Mouse (Mus musculus) gastrocnemius, postnatal 10 days (tissue): ENCODE data around the gene Prokr2. TPM values are rescaled to one million over a fixed set of nuclear protein-coding genes. Genes with fewer than 3 reads are reported as not detected.

Source experiments
- DNase-seq: peaks from one replicate; pipeline ENCODE4 v3.0.0; 2021; ENCODE audit warnings: mixed read lengths
- long read RNA-seq, 2 experiments: library from polyadenylated mRNA; stranded (forward); transcript quantifications; one replicate each; pipeline ENCODE4 v2.0.0; 2021
- total RNA-seq, 2 experiments: library from RNA; stranded (reverse); gene quantifications; 2 replicates each; pipeline ENCODE4 v1.2.3; 2021

The Prokr2 gene
- total RNA-seq = not detected
- long read RNA-seq, experiment 1 = 0 reads
- long read RNA-seq, experiment 2 = 0 reads

DNA sequence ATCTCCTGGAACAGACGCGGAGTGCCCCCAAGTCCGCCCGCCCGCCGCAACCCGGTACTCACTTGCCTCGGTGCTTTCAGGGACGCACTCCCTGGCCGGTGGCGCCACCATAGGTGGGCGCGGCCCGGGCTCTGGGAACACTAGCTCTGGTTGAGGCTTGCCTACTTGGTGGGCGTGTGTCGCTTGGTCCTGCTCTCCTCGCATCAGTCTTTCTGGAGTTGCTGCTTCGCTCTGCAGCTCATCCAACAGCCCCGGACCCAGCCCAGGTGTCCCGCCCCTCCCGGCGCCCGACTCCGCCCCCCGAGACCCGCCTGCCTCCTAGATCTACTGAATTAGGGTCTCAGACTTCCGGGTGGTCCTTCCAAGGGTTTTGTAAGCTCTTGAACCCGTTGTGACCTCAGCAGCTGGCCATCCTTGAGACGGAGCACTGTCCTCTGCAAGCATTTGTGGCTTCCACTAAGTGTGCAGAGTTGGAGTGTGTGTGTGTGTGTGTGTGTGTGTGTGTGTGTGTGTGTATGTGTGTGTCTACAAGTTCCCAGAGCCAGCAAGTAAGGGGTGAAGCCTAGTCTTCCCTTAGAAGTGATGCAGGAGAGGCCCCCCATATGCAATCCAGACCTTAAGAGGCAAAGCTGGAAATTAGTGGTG, at the start of gene Prokr2:
TSS of gene Prokr2 (minus strand) at position 254 of the 645 bp plus-strand sequence.
- DNase-seq = peak; percentile 23

DNA sequence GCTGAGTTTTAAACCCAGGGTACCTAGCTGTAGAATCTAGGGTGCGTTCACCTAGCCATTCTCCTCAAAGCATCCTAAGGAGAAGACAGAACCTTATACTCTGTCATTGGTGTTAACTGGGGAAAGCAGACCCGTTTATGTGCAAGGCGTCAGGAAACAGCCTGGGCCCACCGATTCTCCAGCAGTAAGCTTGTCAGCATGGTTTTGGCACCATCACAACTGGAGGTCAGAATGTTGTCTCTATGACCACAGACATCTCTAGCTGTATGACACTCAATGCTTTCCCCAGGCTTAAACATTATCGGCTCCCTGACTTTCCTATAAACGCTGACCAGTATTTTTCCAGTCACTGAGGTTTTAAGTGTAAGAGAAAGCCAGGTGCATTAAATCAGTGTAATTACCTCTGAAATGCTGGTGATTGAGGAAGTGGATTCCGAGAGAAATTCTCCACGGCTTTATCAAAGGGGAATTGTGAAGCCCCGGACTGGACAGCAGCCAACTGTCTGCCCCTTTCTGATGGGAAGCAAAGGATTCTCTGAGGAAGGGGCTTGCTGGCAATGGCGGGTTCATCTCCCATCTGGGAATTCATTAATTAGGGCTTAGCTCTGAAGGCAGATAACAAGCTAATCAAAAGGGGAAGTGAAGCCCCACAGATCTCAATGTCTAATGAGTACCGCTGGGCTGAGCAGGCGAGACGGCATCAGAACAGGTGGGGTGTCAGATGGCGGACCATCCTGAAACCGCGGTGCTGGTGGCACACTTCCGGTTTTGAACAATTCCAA, 42.1 kb upstream of the Prokr2 start:
- no peak for DNase-seq

DNA sequence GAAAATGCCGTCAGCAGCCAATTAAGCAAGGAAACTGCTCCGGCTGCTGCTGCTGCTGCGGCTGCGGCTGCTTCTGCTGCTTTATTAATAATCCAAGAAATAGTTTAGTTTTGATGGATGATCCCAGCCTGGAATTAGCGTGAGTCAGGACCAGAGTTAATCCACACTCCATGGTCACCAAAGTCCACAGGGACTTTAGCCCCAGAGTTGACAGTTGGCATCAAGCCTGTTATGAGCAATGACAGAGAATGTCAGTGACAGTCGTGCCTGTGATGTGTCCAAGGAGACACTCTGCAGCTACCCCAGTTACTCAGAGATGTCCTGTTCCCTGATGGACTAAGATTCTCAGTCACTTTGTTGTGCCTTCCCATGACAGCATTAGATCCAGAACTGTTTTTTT, 40.3 kb upstream of the Prokr2 start:
- DNase-seq = no peak

DNA sequence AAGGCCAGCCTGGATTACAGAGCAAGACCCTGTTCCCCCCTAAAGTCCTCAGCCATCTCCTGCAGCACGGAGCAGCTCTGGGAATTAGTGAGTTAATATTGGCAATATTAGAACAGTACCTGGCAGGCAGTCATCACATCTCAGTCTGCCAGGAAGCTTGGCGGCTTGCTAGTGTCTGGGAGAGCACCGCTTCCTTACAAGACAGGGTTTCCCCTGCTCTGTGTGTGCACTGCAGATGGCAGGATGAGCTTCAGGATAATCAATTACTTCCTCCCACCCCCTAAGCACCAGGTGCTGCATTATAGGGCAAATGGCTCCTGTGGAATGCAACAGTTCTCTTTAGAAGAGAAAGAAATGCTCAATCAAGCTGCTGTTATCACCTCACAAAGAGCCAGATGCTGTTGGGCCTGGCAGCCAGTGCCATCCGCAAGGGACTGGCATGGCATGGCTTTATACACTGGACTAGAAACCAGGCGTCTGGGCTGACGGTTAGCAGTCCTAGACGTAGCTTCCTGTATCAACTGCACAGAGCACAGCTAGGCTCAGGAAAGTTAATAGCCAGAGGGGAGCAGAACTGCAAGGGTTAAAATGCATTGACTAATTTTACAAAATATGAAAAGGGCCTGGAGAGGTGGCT, 38.3 kb upstream of the Prokr2 start:
- no peak for DNase-seq

DNA sequence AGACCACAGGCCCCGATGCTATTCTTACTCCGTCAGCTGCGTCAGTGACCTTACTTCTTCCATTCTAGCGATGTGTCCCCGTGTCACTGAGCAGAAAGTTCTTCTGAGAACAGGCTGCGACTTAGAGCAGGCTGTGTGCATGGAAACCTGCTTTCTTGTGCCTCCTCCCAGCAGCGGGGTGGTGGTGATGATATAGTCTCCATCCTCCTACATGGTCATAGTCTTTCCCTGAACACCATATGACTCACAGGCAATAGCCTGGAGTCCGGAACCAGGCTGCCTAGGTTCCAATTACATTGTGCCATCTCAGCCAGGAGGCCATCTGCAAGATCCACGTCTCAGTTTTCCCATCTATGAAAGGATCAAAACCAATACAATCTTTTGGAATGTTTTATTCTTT, 37.6 kb upstream of the Prokr2 start:
- no peak for DNase-seq

DNA sequence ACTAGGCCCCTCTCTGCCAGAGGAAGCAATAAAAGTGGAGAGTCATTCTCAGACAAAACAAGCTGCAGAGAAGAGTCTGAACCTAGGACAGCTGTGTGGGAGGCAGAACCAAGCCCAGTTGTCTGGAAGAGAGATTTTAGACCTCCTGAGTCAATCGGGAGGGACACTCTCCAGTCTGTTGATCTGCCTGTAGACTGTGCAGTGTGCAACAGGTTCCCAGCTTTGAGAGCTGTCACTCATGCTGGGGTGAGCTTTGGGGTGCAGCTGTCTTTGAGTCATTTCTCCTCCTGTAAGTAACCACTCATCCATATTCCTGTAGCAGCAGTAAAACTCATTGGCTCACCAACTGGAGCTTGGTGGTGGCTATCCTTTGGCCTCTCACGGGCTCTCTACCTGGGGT, 33.2 kb upstream of the Prokr2 start:
- no peak for DNase-seq

DNA sequence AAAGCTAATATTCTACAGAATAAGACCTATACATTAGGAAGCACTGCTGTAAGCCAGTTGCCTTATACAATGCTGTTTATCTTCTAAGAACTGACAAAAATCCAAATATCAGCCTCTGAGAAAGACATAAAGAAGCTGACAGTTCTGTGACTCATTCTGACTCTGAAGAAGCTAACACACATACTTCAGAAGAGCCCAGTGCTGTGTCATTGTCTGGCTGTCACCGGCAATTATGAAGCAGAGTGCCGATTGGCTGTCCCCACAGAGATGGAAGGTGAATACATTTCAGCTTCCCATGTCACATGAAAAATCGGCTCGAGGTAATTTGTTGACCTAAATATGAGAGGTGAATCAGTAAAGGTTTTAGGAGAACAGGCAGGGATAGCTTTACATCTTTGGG, 24.9 kb upstream of the Prokr2 start:
- no peak for DNase-seq

DNA sequence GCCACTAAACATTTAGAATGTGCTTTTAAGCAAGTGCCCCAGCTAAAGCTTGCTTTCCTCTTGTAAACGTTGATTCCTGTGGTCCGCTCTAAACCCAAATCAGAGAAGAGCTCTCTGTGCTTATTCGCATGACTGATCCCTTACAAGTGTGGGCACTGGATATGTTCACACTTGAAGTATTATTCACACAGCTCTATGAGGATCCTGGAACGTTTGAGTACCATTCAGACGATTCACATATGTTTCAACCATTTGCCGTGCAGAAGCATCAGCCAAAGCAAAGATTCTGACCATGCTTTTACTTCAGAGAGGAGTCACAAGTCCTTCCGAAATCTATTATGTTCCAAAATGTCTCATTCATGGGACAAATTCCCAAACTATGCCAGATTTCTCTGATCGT, 12.9 kb upstream of the Prokr2 start:
- no peak for DNase-seq

DNA sequence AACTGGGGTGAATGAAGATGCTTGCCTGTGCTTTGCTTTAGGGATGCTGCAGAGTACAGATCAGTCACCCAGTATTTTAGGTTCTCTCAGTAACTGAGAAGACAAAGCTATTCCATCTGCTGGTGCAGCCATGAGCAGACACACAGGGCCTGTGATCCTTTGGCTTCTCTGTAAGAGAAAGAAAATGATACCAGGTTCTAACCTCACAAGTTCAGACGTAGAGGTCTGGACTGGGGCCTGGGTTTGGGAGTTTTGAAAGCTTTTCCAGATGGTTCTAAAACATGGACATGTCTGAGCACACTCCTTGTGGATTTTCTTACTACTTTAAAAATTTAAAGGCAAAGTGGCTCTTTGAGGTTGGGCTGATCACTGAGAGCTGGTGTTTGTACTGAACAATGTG, 10.5 kb upstream of the Prokr2 start:
- DNase-seq = no peak

DNA sequence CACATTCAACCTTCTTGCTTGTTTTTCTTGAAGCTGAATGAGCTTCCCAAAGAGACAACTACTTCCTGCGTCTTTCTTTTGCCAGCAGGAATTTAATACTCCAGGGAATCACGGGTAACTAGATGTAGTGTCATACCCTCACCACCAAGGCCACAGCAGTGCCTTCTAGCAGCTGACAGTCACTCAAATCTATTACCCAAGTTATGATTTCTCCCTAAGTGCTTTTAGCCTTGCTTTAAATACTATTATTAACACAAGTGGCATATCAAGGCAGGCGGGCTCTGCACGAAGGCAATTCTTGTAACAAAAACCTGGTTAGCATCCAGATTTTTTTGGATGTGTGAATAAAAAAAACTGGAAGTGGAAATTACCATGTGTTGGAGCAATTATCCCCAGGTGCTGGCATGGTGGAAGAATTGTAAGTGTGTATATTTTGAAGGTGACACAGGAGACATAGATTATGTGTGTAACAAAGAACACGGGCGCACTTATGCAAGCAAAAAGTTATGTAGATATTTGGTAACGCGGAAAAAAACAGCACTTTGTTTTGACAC, 5.4 kb upstream of the Prokr2 start:
- no peak for DNase-seq

DNA sequence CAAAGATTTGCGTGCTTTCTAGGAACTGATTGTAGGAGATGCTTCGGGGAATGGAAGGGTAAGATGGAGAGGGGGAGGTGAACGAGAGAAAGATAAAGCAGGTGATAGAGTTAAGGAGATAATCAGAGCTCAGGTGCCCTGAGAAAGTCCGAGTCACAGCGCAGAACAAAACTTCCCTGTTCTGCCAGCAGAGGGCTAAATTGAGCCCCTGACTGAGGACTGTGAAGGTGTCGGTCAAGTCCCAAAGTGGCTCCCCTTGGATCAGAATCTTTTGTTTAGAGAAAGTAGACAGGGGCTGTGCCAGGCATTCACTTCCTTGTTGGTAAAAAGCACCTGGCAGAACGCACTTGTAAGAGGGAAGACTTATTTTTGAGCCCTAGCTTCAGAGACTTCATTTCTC, 4.3 kb upstream of the Prokr2 start:
- peak; percentile 13 for DNase-seq

DNA sequence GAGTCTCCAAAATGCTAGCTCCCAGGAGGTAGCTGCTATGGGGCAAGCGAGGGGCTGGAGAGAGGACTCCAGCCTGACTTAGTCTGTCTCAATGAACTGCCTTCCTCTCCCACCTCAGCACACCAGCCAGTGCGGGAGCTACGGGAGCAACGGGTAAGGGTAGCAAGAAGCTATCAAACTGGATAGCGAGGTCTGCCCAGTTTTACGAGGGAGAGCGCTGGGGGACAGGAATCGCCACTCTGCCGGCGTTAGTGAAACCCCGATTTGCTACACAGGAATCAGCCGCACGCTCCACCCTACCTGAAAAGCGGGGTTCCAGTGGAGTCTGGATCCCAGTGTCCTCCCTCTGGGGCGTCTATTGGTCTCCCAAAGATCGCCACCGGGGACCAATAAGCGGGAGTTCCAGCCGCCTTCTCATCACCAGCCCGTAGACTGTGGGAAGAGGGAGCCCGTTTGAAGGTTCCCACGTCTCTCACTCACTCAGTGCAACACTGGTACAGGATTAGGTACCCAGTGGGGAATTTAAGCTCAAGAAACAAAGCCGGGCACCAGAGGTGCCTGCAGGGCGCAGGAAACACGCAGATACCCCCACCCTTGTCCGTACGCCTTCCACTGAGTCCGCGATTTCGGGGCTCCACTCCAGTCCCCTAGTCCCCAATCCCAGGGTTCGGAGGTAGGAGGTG, 595 bp downstream of the Prokr2 start:
- no peak for DNase-seq

DNA sequence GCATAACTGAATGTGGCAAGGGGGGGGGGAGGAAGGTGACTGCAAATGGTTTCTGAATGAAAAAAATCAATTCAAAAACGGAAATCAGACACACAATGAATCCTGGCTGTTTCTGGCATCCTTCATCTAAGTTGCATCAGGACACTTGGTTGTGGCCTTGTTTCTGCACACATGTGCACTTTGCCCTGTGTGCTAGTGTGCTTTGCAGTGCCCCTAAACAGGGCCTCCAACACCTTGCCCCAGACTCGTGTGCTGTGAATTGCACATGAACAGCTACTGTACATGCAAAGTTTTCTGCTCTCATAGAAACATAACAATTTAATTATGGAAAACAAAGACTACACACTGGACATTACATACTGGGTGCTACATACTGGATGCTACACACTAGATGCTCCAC, 2.9 kb downstream of the Prokr2 start:
- DNase-seq = no peak

DNA sequence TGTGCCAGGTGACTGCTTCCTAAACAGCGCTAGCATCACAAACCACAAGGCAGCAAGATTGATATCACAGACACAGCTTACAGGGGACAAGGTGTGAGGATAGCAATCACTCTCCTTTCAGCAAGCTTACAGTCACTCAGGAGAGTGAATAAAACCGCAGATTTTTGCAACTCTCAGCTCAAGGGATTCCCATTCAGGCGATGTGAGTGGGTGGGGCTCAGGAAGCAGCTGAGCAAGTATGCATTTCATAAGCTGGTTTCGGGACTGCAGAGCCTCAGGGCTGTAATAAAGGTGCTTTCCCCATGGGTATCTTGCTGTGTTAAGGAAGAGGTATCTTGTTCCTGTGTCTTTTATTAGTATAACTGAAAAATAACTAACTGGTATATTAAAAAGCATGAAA, 5.6 kb downstream of the Prokr2 start:
- DNase-seq = no peak

DNA sequence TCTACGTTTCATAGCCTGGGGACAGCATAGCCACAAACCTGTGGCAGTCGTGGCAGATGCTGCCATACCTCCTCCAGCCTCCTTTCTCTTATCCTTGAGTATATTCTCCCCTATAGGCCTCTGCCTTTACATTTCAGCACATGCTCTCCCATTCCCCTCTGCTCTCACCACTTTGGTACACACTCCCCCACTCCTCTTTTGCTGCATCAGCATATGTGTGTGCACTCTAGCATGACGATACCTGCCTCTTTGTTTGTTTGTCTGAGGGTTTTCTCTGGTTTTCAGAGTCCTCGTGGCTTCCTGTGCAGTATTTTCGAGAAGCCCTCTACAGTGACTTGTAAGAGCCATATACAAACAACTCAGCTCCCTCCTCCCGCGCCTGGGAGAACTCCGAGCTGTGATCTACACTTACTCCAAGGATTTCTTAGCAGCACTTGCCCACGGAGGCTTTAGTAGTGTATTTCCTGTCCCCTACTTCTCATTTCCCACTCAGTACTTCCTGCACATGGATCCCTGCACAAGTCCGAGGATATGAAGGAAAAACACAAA, 6.6 kb downstream of the Prokr2 start:
- no peak for DNase-seq

DNA sequence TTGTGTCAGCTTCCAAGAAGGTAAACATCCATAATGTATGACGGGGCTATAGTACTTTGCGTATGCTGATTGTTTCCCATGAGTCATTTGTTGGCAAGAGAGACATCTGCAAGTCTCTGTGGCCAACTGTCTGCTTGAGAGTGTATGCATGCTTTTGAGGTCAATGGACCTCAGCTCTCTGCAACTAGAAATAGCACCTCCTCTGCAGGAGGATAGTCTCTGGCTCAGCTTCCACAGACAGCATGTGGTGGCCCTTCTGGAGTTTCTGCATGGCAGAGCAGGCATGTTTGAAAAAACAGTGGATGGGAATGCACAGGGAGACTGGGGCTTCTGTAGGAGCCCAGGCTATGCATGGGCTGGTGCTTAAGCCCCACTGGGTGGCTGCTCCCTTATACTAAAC, 7.8 kb downstream of the Prokr2 start:
- DNase-seq = no peak

DNA sequence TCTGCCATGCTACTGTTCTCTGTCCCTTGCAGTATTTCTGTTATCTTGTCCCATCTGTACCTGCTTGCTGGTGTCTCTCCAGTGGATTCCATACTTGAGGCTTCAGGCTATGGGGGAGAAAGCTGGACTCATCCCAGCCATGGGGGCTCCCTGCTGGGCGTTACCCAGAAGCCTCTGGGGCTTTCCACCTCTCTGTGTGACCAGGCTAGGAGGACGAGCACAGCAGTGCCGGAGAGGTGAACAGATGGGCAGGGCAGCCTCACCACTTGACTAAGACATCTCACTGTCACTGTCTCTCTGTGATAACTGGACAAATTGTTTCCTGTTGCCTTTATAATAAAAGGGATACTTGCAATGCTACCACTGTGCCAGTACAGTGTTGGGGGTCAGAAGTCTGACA, 9.5 kb downstream of the Prokr2 start:
- no peak for DNase-seq

DNA sequence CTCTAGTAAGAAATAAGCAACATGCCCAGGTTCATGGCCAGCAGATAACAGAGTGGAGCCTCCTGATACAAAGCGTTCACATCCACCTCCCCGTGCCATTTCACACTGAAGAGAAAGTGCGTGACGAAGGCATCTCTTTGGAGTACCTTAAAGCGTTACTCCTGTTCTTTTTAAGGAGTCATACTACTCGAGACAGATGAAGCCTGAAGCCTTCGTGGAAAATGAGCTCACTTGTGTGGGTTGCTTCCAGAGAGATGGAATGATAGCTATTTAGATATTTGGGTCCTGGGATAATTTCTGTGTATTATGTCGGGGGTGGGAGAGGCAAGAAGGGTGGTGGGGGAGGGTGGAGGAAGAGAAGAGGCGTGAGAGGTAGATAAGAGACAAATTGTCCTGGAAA, 10.1 kb downstream of the Prokr2 start:
- no peak for DNase-seq

DNA sequence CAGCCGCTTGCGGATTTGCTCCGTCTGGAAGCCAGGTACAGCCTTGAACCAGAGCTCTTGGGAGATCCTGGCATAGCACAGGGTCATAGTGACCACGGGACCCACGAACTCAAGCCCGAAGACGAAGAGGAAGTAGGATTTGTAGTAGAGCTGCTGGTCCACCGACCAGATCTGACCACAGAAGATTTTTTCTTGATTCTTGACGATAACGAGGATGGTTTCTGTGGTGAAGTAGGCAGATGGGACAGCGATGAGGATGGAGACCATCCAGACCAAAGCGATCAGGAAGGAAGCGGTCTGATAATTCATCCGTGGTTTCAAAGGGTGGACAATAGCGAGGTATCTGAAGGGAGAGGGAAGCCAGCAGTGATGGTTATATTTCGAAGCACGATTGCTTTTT, 11.5 kb downstream of the Prokr2 start:
- no peak for DNase-seq

DNA sequence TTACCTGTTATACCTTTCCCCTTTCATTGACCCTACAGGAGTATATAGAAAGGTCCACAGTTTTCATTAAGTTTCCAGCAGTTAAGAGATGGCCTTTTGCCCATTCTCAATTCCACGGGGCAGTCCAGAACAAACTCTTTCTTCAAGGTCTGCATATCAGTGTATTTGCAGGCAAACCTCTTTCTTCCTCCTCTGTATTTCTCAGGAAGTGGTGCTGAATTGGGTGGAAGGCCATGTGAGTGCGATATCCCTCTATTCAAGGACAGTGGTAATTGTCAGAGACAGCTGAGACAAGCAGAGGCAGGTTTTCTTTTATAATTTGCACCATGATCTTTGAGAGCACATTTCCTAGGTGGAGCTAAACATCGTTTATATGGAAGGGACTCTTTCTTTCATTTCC, 16.8 kb downstream of the Prokr2 start:
- no peak for DNase-seq

DNA sequence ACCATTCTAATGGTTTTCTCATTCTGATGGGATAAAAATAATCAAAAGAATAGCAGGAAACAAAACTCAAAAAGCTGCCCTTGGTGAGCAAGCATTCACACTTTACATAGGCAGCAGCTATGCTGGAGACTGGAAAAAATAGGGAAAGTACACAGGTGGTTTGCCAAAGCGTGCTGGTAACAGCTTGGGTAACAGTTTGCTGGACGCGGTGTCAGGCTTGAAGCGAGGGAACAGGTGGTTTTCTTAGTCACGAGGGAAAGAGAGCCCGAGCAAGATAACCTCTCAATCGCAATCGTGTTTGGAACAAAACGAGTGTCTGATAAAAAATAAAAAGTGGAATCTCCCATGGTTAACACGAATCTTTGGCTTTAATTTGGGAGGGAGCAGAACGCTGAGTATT, 41.4 kb downstream of the Prokr2 start:
- DNase-seq = no peak

DNA sequence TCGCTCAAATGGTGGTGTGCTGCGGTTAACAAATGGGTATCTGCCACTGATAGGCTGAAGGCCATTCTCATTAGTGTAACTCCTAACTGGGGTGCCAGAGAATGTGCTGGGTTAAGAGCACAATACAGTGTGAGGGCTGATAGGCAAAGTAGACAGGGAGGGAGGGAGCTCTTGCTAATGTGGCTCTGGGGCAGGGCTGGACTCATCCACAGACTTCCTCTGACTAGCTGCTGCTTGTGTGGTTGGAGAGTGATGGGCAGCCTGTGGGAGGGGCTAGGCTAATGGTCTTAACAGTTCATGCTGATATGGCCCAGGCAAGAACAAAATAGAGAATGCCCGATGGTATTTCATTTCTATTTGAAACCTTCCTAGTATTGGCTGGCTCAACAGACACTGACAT, 44.0 kb downstream of the Prokr2 start:
- no peak for DNase-seq
